ENCODE assay signal across 20 mouse cellular contexts in the genomic region with DNA sequence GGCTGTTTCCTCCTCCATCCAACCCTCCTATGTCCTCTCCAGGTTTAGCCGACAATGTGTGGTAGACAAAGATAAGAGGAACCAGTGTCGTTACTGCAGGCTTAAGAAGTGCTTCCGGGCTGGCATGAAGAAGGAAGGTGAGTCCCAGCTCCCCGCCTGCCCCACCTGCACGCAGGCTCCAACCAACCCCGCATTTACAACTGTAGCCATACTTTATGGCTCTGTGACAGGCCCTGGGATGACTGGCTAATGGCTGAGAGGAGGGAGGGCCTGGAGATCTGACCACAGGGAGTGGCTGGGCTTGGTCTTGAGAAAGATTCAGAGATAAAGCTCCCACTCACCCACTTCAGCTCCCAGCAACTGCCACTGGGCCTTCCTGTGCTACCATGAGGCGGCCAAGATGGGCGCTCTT. TPM values are rescaled to one million over a fixed set of nuclear protein-coding genes. Genes with fewer than 3 reads are reported as not detected.
DNase-seq lines count a peak whose midpoint lies in the region; ATAC-seq and TF ChIP-seq lines count a peak whose summit lies in the region.
"Had no signal": no experiment of that assay in that cellular context is flagged by ENCODE, and none has a peak within 500 bp of the region (broad histone marks: within the 10 kb centered on the region; RNA-seq: fewer than 3 reads in every experiment).

No protein-coding gene starts in this region.

- peak overlapping the region; percentile 16; the same call in 1 of the 2 replicates for H3K9ac ChIP-seq in liver, postnatal 0 days (replicated peaks)
- H3K9ac ChIP-seq: embryonic facial prominence, embryonic 12.5 days; limb, embryonic 13.5 days had no signal

- peaks cover 15% of the 10 kb centered on the region for H3K4me1 ChIP-seq in kidney, adult 2 months (ENCODE audit: control insufficient read depth, insufficient read depth, low read length)
- peaks cover 23% of the 10 kb centered on the region for H3K4me1 ChIP-seq in liver, postnatal 0 days (ENCODE audit: insufficient read depth)
- H3K4me1 ChIP-seq in forebrain, embryonic 10.5 days = peaks cover 5% of the 10 kb centered on the region
- H3K4me1 ChIP-seq: embryonic facial prominence, embryonic 12.5 days; limb, embryonic 13.5 days had no signal

- intact Hi-C loops in left cerebral cortex, adult 2 months (cut with DNase I) = no loop called here

- H3K36me3 ChIP-seq in kidney, adult 2 months (ENCODE audit: control insufficient read depth, insufficient read depth, low read length) = no peaks in the 10 kb centered on the region; the same call in 1 of the 2 replicates
- peaks cover 7% of the 10 kb centered on the region for H3K36me3 ChIP-seq in liver, postnatal 0 days (replicated peaks; ENCODE audit: insufficient read depth, low read length)
- H3K36me3 ChIP-seq in forebrain, embryonic 10.5 days (replicated peaks) = no peaks in the 10 kb centered on the region
- H3K36me3 ChIP-seq: embryonic facial prominence, embryonic 12.5 days; heart, embryonic 10.5 days; limb, embryonic 13.5 days had no signal

- no peak for TF ChIP-seq EP300 in liver, postnatal 0 days (IDR thresholded peaks at IDR 0.05; ENCODE audit: low read depth)

- ATAC-seq in liver, postnatal 0 days = peak; percentile 2; the same call in 1 of the 2 replicates
- ATAC-seq: Patski had no signal

- H3K27ac ChIP-seq in kidney, adult 2 months (ENCODE audit: insufficient read depth, low read depth, low read length) = peak overlapping the region; percentile 49
- peak overlapping the region; percentile 51 for H3K27ac ChIP-seq in liver, postnatal 0 days (ENCODE audit: low read depth)
- H3K27ac ChIP-seq in forebrain, embryonic 10.5 days = no peak overlapping the region
- H3K27ac ChIP-seq in left cerebral cortex, adult 2 months = no peak overlapping the region
- H3K27ac ChIP-seq: embryonic facial prominence, embryonic 12.5 days; heart, embryonic 10.5 days; layer of hippocampus, adult 2 months; limb, embryonic 13.5 days had no signal

- TF ChIP-seq POLR2A in kidney, adult 2 months (IDR thresholded peaks at IDR 0.05; ENCODE audit: low read depth, low read length) = no peak

- no peak for DNase-seq in kidney, adult 2 months
- DNase-seq in kidney, postnatal 36 days = no peak
- DNase-seq in large intestine, adult 2 months (ENCODE audit: low read depth, low spot score) = peak; percentile 84
- DNase-seq in liver, postnatal 0 days = no peak
- DNase-seq in frontal cortex, adult 2 months (ENCODE audit: extremely low spot score in 1 of 2, low spot score in 1 of 2) = no peak
- DNase-seq in forebrain, embryonic 10.5 days (ENCODE audit: extremely low spot score, low spot score) = no peak
- DNase-seq in adipocyte (ENCODE audit: low spot score) = no peak
- DNase-seq in left cerebral cortex, adult 2 months (ENCODE audit: extremely low spot score in 1 of 2, low spot score in 2 of 2) = no peak
- DNase-seq: cerebellum, adult 11-12 months; gastrocnemius, postnatal 14 days; heart, postnatal 36 days; midbrain, embryonic 14.5 days; right cerebral cortex, postnatal 14 days; thymus, adult 18-20 months had no signal

- 50% methylated on average over 8 of the region's 8 CpGs for WGBS in kidney, adult 2 months
- 11% methylated on average over 8 of the region's 8 CpGs for WGBS in large intestine, adult 2 months
- 16% methylated on average over 8 of the region's 8 CpGs for WGBS in liver, postnatal 0 days (ENCODE audit: insufficient replicate concordance)
- WGBS in forebrain, embryonic 10.5 days = 86% methylated on average over 8 of the region's 8 CpGs

- no peaks in the 10 kb centered on the region for H3K9me3 ChIP-seq in liver, postnatal 0 days (ENCODE audit: low read length)
- no peaks in the 10 kb centered on the region for H3K9me3 ChIP-seq in forebrain, embryonic 10.5 days
- H3K9me3 ChIP-seq: embryonic facial prominence, embryonic 12.5 days; heart, embryonic 10.5 days; limb, embryonic 13.5 days had no signal

- no peaks in the 10 kb centered on the region for H3K27me3 ChIP-seq in kidney, adult 2 months (replicated peaks; ENCODE audit: control insufficient read depth, insufficient read depth, low read length)
- H3K27me3 ChIP-seq in liver, postnatal 0 days (ENCODE audit: insufficient read depth, low read length) = no peaks in the 10 kb centered on the region
- no peaks in the 10 kb centered on the region for H3K27me3 ChIP-seq in forebrain, embryonic 10.5 days (ENCODE audit: poor library complexity, severe bottlenecking)
- H3K27me3 ChIP-seq: embryonic facial prominence, embryonic 12.5 days; limb, embryonic 13.5 days had no signal

- H3K4me3 ChIP-seq in kidney, adult 2 months (ENCODE audit: insufficient read depth, low read depth, low read length) = no peak overlapping the region
- H3K4me3 ChIP-seq in liver, postnatal 0 days (ENCODE audit: low read depth, low read length) = no peak overlapping the region
- H3K4me3 ChIP-seq in forebrain, embryonic 10.5 days = no peak overlapping the region
- H3K4me3 ChIP-seq in left cerebral cortex, adult 2 months = no peak overlapping the region
- H3K4me3 ChIP-seq: embryonic facial prominence, embryonic 12.5 days; heart, embryonic 10.5 days; layer of hippocampus, adult 2 months; limb, embryonic 13.5 days had no signal

- H3K4me2 ChIP-seq in liver, postnatal 0 days (ENCODE audit: low read depth, low read length) = peak overlapping the region; percentile 45; the same call in 1 of the 2 replicates
- H3K4me2 ChIP-seq: embryonic facial prominence, embryonic 12.5 days; limb, embryonic 13.5 days had no signal

- TF ChIP-seq CTCF in kidney, adult 2 months (conservative IDR thresholded peaks at IDR 0.05; ENCODE audit: insufficient read depth, insufficient read length, low read depth, low read length) = no peak
- TF ChIP-seq CTCF in liver, postnatal 0 days (IDR thresholded peaks at IDR 0.05; ENCODE audit: low read depth) = no peak
- TF ChIP-seq CTCF in left cerebral cortex, adult 2 months (IDR thresholded peaks at IDR 0.05) = no peak

RNA-seq across cellular contexts. Expression of gene Hnf4a, which starts 45.9 kb away (rescaled TPM):
- polyA plus RNA-seq in kidney, adult 2 months (2012; rRNA removed) = 354 and 376 TPM in 2 replicates
- 330 and 464 TPM in 2 replicates for polyA plus RNA-seq in large intestine, adult 2 months (2012; rRNA removed)
- polyA plus RNA-seq in liver, postnatal 0 days (2015; fragmentation: Nextera tagmentation; extraction: Ambion mirVana) = 25.1 and 27.5 TPM in 2 replicates
- not detected in 2 replicates for polyA plus RNA-seq in frontal cortex, adult 2 months (2012; rRNA removed)
- not detected in 2 replicates for polyA plus RNA-seq in forebrain, embryonic 10.5 days (2016; fragmentation: Nextera tagmentation; extraction: Ambion mirVana)
- total RNA-seq in left cerebral cortex, adult 2 months (2021) = not detected
- total RNA-seq: gastrocnemius, postnatal 14 days; heart, postnatal 36 days; layer of hippocampus, adult 2 months; left cerebral cortex, adult 8-10 months had no signal
- polyA plus RNA-seq: embryonic facial prominence, embryonic 12.5 days; limb, embryonic 13.5 days; midbrain, embryonic 14.5 days had no signal

RNA-seq across cellular contexts. Expression of gene Ttpal, which starts 49.6 kb away (rescaled TPM):
- 11.3 and 12.0 TPM in 2 replicates for polyA plus RNA-seq in kidney, adult 2 months (2012; rRNA removed)
- polyA plus RNA-seq in large intestine, adult 2 months (2012; rRNA removed) = 11.0 and 20.0 TPM in 2 replicates
- 6.7 and 9.5 TPM in 2 replicates for polyA plus RNA-seq in liver, postnatal 0 days (2015; fragmentation: Nextera tagmentation; extraction: Ambion mirVana)
- 44.2 and 47.2 TPM in 2 replicates for polyA plus RNA-seq in frontal cortex, adult 2 months (2012; rRNA removed)
- 32.3 and 34.5 TPM in 2 replicates for polyA plus RNA-seq in forebrain, embryonic 10.5 days (2016; fragmentation: Nextera tagmentation; extraction: Ambion mirVana)
- total RNA-seq in left cerebral cortex, adult 2 months (2021) = 10 to 100 TPM; 69.9 to 81.2 TPM

Comparison
In these comparisons a context has a peak if more than half of its experiments do, and no peak if none do; other contexts are left out.
1. H3K27ac ChIP-seq: peak in kidney, adult 2 months (single experiment) and liver, postnatal 0 days (single experiment); none in forebrain, embryonic 10.5 days (single experiment) and left cerebral cortex, adult 2 months (single experiment).
2. RNA of gene Hnf4a, which starts 45.9 kb away (polyA plus RNA-seq): 354 to 376 TPM in kidney, adult 2 months, 330 to 464 TPM in large intestine, adult 2 months and 25.1 to 27.5 TPM in liver, postnatal 0 days; not detected in frontal cortex, adult 2 months and not detected in forebrain, embryonic 10.5 days; every median in the first group is over 10 times any median in the second.